Mouse (Mus musculus): ENCODE data around the gene Nrxn1. TPM values are rescaled to one million over a fixed set of nuclear protein-coding genes. Genes with fewer than 3 reads are reported as not detected.

Gene Nrxn1
- polyA plus RNA-seq, 1 experiment from 2014 or later, result 6.1 TPM

Small RNA genes lying within 50 kb of the gene (microRNA-seq; reads per million reads assigned to microRNA genes)
- gene Gm24510, result not detected
- not detected for gene Gm27475
- gene Gm47307, result not detected

Measured in stomach, embryonic 14.5 days (tissue).